Mouse (Mus musculus): ENCODE data around the gene Ddx39. TPM values are rescaled to one million over a fixed set of nuclear protein-coding genes. Genes with fewer than 3 reads are reported as not detected.

The Ddx39 gene
- polyA plus RNA-seq, 1 experiment from 2014 or later: 224 TPM

- H3K9me3 ChIP-seq (ENCODE audit: control insufficient read depth, low read length): no peaks in the 10 kb centered on the region
- H3K27ac ChIP-seq (ENCODE audit: low read length): peak overlapping the region; percentile 93
- H3K4me1 ChIP-seq (ENCODE audit: control insufficient read depth, insufficient read depth, low read length): peaks cover 43% of the 10 kb centered on the region
- H3K4me3 ChIP-seq (ENCODE audit: low read length): peak overlapping the region; percentile 93
- H3K9ac ChIP-seq (ENCODE audit: low read depth, low read length): peak overlapping the region; percentile 97
- WGBS: 41% methylated on average over 19 of the region's 19 CpGs
- H3K27me3 ChIP-seq (replicated peaks; ENCODE audit: control insufficient read depth, insufficient read depth, low read length): no peaks in the 10 kb centered on the region
- no peaks in the 10 kb centered on the region for H3K36me3 ChIP-seq (ENCODE audit: control insufficient read depth, insufficient read depth, low read length)
- peak; percentile 39 for ATAC-seq
- peak overlapping the region; percentile 86 for H3K4me2 ChIP-seq (ENCODE audit: low read depth, low read length)
These were observed 17.4 kb upstream of the Ddx39 start for GRCm38 (mm10) chr8:83697374-83698220.

DNA sequence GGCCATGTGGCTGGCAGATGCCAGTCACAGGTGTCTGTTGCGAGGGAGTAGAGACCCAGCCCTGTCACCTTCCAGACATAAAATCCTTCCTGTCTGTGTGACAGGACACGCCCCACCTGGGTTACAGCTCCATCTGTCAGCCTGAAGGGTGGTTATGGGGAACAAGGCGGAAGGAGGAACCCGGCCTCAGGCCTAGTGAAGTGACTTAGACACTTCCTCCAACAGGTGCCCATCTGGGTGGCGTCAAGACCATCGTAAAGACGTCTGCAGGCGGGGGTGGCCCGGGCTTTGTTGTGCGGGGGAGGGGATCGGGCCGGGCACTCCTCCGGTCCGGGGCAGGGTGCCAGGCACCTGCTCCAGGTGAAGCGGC, 16.7 kb upstream of the Ddx39 start:
- Histone ChIP-seq H3K4me2 (ENCODE audit: low read depth, low read length) (peak overlapping the region; percentile 86), H3K4me3 (ENCODE audit: low read length) (peak overlapping the region; percentile 93), H3K4me1 (ENCODE audit: control insufficient read depth, insufficient read depth, low read length) (peaks cover 43% of the 10 kb centered on the region), H3K27ac (ENCODE audit: low read length) (peak overlapping the region; percentile 93), H3K27me3 (replicated peaks; ENCODE audit: control insufficient read depth, insufficient read depth, low read length) (no peaks in the 10 kb centered on the region), H3K36me3 (ENCODE audit: control insufficient read depth, insufficient read depth, low read length) (no peaks in the 10 kb centered on the region), H3K9ac (ENCODE audit: low read depth, low read length) (peak overlapping the region; percentile 97), H3K9me3 (ENCODE audit: control insufficient read depth, low read length) (no peaks in the 10 kb centered on the region)
- peak; percentile 68 for ATAC-seq
- whole genome bisulfite sequencing: 2% methylated on average over 15 of the region's 15 CpGs

- Histone ChIP-seq H3K4me1 (ENCODE audit: control insufficient read depth, insufficient read depth, low read length) (peaks cover 40% of the 10 kb centered on the region), H3K4me2 (ENCODE audit: low read depth, low read length) (peak within 1 kb of the TSS; percentile 86), H3K27ac (ENCODE audit: low read length) (peak within 1 kb of the TSS; percentile 93), H3K9me3 (ENCODE audit: control insufficient read depth, low read length) (no peaks in the 10 kb centered on the region), H3K27me3 (replicated peaks; ENCODE audit: control insufficient read depth, insufficient read depth, low read length) (no peaks in the 10 kb centered on the region), H3K36me3 (ENCODE audit: control insufficient read depth, insufficient read depth, low read length) (no peaks in the 10 kb centered on the region), H3K4me3 (ENCODE audit: low read length) (peak within 1 kb of the TSS; percentile 93), H3K9ac (ENCODE audit: low read depth, low read length) (peak within 1 kb of the TSS; percentile 97)
- peak; percentile 88 for ATAC-seq
- WGBS: 1% methylated on average over 75 of the region's 85 CpGs
These were observed 16.1 kb upstream of the Ddx39 start, which contains the start of gene Pkn1 for GRCm38 (mm10) chr8:83698661-83699453. TSS of gene Pkn1 (minus strand) at chr8:83699179.

- Histone ChIP-seq H3K4me1 (ENCODE audit: control insufficient read depth, insufficient read depth, low read length) (peaks cover 34% of the 10 kb centered on the region), H3K9ac (ENCODE audit: low read depth, low read length) (peak overlapping the region; percentile 97), H3K9me3 (ENCODE audit: control insufficient read depth, low read length) (no peaks in the 10 kb centered on the region), H3K4me3 (ENCODE audit: low read length) (peak overlapping the region; percentile 93), H3K27ac (ENCODE audit: low read length) (peak overlapping the region; percentile 93), H3K4me2 (ENCODE audit: low read depth, low read length) (peak overlapping the region; percentile 86), H3K36me3 (ENCODE audit: control insufficient read depth, insufficient read depth, low read length) (no peaks in the 10 kb centered on the region), H3K27me3 (replicated peaks; ENCODE audit: control insufficient read depth, insufficient read depth, low read length) (no peaks in the 10 kb centered on the region)
- 25% methylated on average over 9 of the region's 9 CpGs for WGBS
- no peak for ATAC-seq
These were observed 15.4 kb upstream of the Ddx39 start for GRCm38 (mm10) chr8:83699566-83699965.

- H3K27me3 ChIP-seq (replicated peaks; ENCODE audit: control insufficient read depth, insufficient read depth, low read length): no peaks in the 10 kb centered on the region
- H3K9me3 ChIP-seq (ENCODE audit: control insufficient read depth, low read length): no peaks in the 10 kb centered on the region
- WGBS: 80% methylated on average over 9 of the region's 9 CpGs
- H3K4me2 ChIP-seq (ENCODE audit: low read depth, low read length): no peak overlapping the region
- ATAC-seq: no peak
- H3K4me3 ChIP-seq (ENCODE audit: low read length): no peak overlapping the region
- peaks cover 25% of the 10 kb centered on the region for H3K4me1 ChIP-seq (ENCODE audit: control insufficient read depth, insufficient read depth, low read length)
- H3K9ac ChIP-seq (ENCODE audit: low read depth, low read length): no peak overlapping the region
- no peaks in the 10 kb centered on the region for H3K36me3 ChIP-seq (ENCODE audit: control insufficient read depth, insufficient read depth, low read length)
- no peak overlapping the region for H3K27ac ChIP-seq (ENCODE audit: low read length)
These were observed 14.4 kb upstream of the Ddx39 start for GRCm38 (mm10) chr8:83700423-83701085.

DNA sequence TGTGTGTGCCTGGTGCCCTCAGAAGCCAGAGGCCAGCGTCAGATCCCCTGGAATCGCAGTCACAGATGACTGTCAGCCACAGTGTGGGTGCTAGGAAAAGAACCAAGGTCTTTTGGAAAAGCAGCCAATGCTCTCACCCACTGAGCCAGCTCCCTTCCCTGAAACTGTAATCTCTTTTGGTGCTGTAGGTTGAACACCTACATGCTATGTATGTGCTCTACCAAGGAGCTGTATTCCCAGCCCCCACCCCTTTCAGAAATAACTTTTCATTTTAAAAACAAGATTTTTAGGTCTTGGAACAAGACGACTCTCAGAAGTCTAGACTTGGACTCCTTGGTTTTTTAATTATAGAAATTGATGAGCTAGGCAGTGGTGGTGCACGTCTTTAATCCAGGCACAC, 11.6 kb upstream of the Ddx39 start:
- Histone ChIP-seq H3K4me1 (ENCODE audit: control insufficient read depth, insufficient read depth, low read length) (peaks cover 5% of the 10 kb centered on the region; the same call in 1 of the 2 replicates), H3K36me3 (ENCODE audit: control insufficient read depth, insufficient read depth, low read length) (no peaks in the 10 kb centered on the region), H3K4me2 (ENCODE audit: low read depth, low read length) (no peak overlapping the region), H3K27ac (ENCODE audit: low read length) (no peak overlapping the region), H3K9ac (ENCODE audit: low read depth, low read length) (no peak overlapping the region), H3K27me3 (replicated peaks; ENCODE audit: control insufficient read depth, insufficient read depth, low read length) (no peaks in the 10 kb centered on the region), H3K4me3 (ENCODE audit: low read length) (no peak overlapping the region), H3K9me3 (ENCODE audit: control insufficient read depth, low read length) (no peaks in the 10 kb centered on the region)
- no peak for ATAC-seq
- 87% methylated on average over 4 of the region's 4 CpGs for WGBS

DNA sequence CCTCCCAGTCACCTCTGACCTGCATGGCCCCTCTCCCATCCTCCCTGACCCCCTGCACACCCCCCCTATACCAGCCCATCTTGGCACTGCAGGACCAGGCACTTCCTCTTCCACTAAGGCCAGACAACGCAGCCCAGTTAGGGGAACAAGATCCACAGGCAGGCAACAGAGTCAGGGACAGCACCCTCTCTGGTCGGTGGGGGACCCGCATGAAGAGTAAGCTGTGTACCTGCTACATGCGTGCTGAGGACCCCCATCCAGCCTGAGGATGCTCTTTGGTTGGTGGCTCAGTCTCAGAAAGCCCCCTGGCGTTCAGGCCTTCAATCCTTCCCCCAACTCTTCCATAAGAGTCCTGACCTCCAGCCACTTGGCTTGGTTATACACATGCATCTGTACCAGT, 8.6 kb upstream of the Ddx39 start:
- ATAC-seq: no peak
- 70% methylated on average over 5 of the region's 5 CpGs for WGBS
- no peaks in the 10 kb centered on the region for H3K9me3 ChIP-seq (ENCODE audit: control insufficient read depth, low read length)
- no peaks in the 10 kb centered on the region for H3K27me3 ChIP-seq (replicated peaks; ENCODE audit: control insufficient read depth, insufficient read depth, low read length)
- H3K36me3 ChIP-seq (ENCODE audit: control insufficient read depth, insufficient read depth, low read length): no peaks in the 10 kb centered on the region
- H3K9ac ChIP-seq (ENCODE audit: low read depth, low read length): no peak overlapping the region
- H3K4me3 ChIP-seq (ENCODE audit: low read length): no peak overlapping the region
- H3K4me2 ChIP-seq (ENCODE audit: low read depth, low read length): no peak overlapping the region
- no peaks in the 10 kb centered on the region for H3K4me1 ChIP-seq (ENCODE audit: control insufficient read depth, insufficient read depth, low read length)
- no peak overlapping the region for H3K27ac ChIP-seq (ENCODE audit: low read length)

GRCm38 (mm10) chr8:83707554-83707953, 7.4 kb upstream of the Ddx39 start:
- no peaks in the 10 kb centered on the region for H3K9me3 ChIP-seq (ENCODE audit: control insufficient read depth, low read length)
- WGBS: 68% methylated on average over 8 of the region's 8 CpGs
- H3K4me2 ChIP-seq (ENCODE audit: low read depth, low read length): no peak overlapping the region
- no peaks in the 10 kb centered on the region for H3K36me3 ChIP-seq (ENCODE audit: control insufficient read depth, insufficient read depth, low read length)
- no peak overlapping the region for H3K9ac ChIP-seq (ENCODE audit: low read depth, low read length)
- no peak overlapping the region for H3K27ac ChIP-seq (ENCODE audit: low read length)
- ATAC-seq: no peak
- H3K27me3 ChIP-seq (replicated peaks; ENCODE audit: control insufficient read depth, insufficient read depth, low read length): no peaks in the 10 kb centered on the region
- H3K4me3 ChIP-seq (ENCODE audit: low read length): no peak overlapping the region
- no peaks in the 10 kb centered on the region for H3K4me1 ChIP-seq (ENCODE audit: control insufficient read depth, insufficient read depth, low read length)

GRCm38 (mm10) chr8:83714676-83715030, 324 bp upstream of the Ddx39 start:
- Histone ChIP-seq H3K4me1 (ENCODE audit: control insufficient read depth, insufficient read depth, low read length) (peaks cover 12% of the 10 kb centered on the region), H3K9ac (ENCODE audit: low read depth, low read length) (peak overlapping the region; percentile 50; the same call in 1 of the 2 replicates), H3K27ac (ENCODE audit: low read length) (0 out of 2 replicates have a peak overlapping the region, but pooled peaks have one; percentile 45), H3K4me2 (ENCODE audit: low read depth, low read length) (peak overlapping the region; percentile 56), H3K36me3 (ENCODE audit: control insufficient read depth, insufficient read depth, low read length) (peaks cover under 1% of the 10 kb centered on the region; the same call in 1 of the 2 replicates), H3K9me3 (ENCODE audit: control insufficient read depth, low read length) (no peaks in the 10 kb centered on the region), H3K27me3 (replicated peaks; ENCODE audit: control insufficient read depth, insufficient read depth, low read length) (no peaks in the 10 kb centered on the region), H3K4me3 (ENCODE audit: low read length) (peak overlapping the region; percentile 97)
- 17% methylated on average over 8 of the region's 8 CpGs for WGBS
- peak; percentile 31 for ATAC-seq

All from intestine, embryonic 16.5 days (tissue).